Mouse (Mus musculus) lung, postnatal 14 days (tissue): ENCODE results near the gene Ap2b1.

Experiments used
- DNase-seq: peaks from one replicate; pipeline ENCODE4 v3.0.0; 2021

Ap2b1 gene

DNA sequence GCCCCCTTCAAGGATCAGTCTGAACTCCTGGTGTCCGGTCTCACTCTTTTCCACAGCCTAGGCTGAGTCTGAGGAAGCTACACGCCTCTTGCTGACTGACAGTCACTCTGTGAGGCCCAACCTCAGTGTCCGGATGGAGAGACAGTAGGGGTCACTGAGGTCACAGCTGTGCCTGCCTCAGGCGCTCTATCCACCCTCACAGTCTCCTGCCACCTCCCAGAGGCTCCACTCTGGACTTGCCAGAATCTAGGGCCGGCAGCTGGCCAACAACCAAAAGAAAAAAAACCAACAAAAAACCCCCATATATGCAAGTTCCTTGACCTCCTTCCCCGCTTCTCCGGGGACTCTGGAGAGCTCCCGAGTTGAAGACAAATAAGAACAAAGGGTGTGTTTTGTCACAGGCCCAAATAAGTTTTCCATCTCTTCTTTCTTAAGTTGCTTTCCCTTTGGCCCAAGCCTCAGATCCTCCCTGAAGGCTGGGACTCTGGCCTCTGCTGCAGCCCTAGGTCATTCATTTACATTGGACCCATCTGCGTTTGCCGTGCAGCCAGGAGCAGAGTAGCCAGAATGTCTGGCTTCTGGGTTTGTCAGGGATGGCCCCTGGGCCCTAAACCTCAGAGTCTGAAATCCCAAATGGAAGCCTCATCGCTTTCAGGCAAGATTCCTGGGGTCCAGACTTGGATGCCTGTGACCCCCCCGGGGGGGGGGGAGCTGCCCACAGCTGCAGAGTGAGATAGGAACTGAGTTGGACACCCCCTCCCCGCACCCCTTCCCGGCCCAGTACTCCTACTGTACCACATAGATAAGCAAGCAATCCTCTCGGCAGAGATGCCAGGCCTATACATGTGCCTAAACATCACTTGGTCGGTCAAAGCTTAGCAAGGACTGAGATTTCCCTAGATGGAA is 149.4 kb downstream of the Ap2b1 start:
- peak; percentile 24 for DNase-seq

DNA sequence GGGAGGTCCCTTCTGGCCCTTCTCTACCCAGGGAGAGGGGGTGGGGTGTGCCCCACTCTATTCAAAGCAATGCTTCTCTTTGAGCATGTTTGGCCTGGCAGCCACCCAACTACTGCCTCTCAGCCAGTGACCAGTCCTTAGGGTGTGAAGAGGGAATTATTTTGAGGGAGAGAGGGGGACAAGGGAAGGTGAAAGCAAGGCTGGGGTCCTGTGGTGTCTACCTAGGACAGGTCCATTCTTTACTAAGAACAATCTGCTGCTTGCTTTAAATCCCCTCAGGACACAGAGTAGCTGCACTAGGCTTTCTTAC is 150.1 kb downstream of the Ap2b1 start:
- DNase-seq, result peak; percentile 77

DNA sequence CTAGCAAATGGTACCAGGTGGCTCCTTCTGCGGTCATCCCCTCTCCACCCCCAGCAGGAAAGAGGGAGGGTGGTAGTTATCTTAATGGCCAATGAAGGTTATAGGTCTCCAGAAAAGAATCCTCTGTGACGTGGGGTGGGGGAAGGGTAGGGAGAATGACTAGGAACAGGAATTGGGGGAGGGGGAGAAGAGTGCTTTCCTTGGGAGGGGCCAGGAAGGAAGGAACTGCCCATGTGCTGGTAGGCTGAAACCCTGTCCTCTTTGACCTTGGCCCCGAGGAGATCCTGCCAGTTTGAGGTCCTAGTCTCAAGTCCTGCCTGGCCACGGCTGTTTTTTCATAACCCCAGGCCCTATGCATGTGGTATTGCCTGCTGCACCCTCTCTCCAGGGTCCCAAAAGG is 150.5 kb downstream of the Ap2b1 start:
- no peak for DNase-seq

DNA sequence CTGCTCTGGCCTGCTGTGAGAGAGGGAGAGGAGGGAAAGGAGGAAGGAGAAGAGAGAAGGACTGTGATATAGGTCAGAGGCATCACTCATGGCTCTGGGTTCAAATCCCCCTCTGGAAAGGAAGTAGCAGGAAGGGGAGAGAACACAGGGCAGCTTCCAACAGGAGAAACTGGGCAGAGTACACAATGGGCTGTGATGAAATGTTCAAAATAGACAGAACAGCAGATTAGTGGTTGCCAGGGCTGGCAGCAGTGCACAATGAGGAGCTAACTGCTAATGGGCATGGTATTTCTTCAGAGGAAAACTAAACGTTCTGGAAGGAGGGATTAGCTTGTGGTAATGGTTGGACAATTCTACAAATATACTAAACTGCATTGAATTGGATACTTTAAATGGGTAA is 151.7 kb downstream of the Ap2b1 start:
- DNase-seq, result no peak

- DNase-seq, result no peak
These were observed 152.5 kb downstream of the Ap2b1 start for GRCm38 (mm10) chr11:83451281-83451680.

DNA sequence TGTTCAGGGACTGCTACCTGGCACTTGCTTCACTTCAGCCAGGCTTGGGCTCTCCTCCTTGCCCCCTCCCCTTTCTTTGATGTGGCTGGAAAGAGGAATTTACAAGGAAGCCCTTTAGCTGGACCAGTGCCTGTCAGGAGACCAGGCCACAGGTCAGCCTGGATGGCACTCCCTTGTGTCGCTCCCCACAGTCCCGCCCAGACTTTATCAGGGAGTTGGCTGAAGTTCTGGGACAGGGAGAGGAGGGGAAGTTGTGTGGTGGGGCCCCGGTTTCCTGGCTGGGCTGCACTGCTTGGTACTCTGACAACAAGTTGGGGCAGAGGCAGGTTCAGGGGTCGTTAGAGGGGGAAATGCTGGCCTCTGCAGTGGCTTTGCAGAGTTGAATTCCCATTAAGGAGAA is 155.7 kb downstream of the Ap2b1 start:
- DNase-seq, result peak; percentile 62
